Mouse (Mus musculus): ENCODE data around the gene Zfp61.

The Zfp61 gene

GRCm38 (mm10) chr7:24300771-24301282, at the start of gene Zfp61:
Gene Zfp61, minus strand, starts transcription at chr7:24301232.
- no peak for DNase-seq

- DNase-seq, result no peak
Observed at GRCm38 (mm10) chr7:24348896-24349295, 47.9 kb upstream of the Zfp61 start, which contains the start of gene Lypd5. Gene Lypd5, plus strand, starts transcription at chr7:24349196.

- DNase-seq, result no peak
Observed at GRCm38 (mm10) chr7:24346444-24346843, 45.4 kb upstream of the Zfp61 start.

GRCm38 (mm10) chr7:24343701-24344272, 42.8 kb upstream of the Zfp61 start:
- DNase-seq, result no peak

- no peak for DNase-seq
Observed at GRCm38 (mm10) chr7:24338241-24338640, 37.2 kb upstream of the Zfp61 start.

GRCm38 (mm10) chr7:24335699-24336309, 34.8 kb upstream of the Zfp61 start:
- DNase-seq, result peak; percentile 49

- no peak for DNase-seq
Observed at GRCm38 (mm10) chr7:24333304-24333986, 32.4 kb upstream of the Zfp61 start, which contains the start of gene Tescl. Gene Tescl, minus strand, starts transcription at chr7:24333936.

- no peak for DNase-seq
Observed at GRCm38 (mm10) chr7:24327281-24327975, 26.4 kb upstream of the Zfp61 start.

GRCm38 (mm10) chr7:24326273-24327135, 25.5 kb upstream of the Zfp61 start:
- no peak for DNase-seq

- no peak for DNase-seq
Observed at GRCm38 (mm10) chr7:24325675-24326128, 24.7 kb upstream of the Zfp61 start.

- DNase-seq, result no peak
Observed at GRCm38 (mm10) chr7:24325197-24325596, 24.2 kb upstream of the Zfp61 start.

GRCm38 (mm10) chr7:24322593-24322992, 21.6 kb upstream of the Zfp61 start:
- DNase-seq, result no peak

- no peak for DNase-seq
Observed at GRCm38 (mm10) chr7:24318942-24319341, 17.9 kb upstream of the Zfp61 start.

- DNase-seq, result peak; percentile 95
Observed at GRCm38 (mm10) chr7:24316567-24317092, 15.6 kb upstream of the Zfp61 start, which contains the start of gene Zfp94. Gene Zfp94, minus strand, starts transcription at chr7:24316666.

- DNase-seq, result no peak
Observed at GRCm38 (mm10) chr7:24315726-24316566, 14.9 kb upstream of the Zfp61 start.

GRCm38 (mm10) chr7:24299823-24300481, 1.1 kb downstream of the Zfp61 start:
- peak; percentile 43 for DNase-seq

- peak; percentile 86 for DNase-seq
Observed at GRCm38 (mm10) chr7:24298973-24299708, 1.9 kb downstream of the Zfp61 start.

GRCm38 (mm10) chr7:24298635-24298972, 2.4 kb downstream of the Zfp61 start:
- no peak for DNase-seq

GRCm38 (mm10) chr7:24297361-24298095, 3.5 kb downstream of the Zfp61 start:
- no peak for DNase-seq

All from cerebellum, adult 8-10 months (tissue).